20 mouse cellular contexts compared by ENCODE assay signal in the genomic region with DNA sequence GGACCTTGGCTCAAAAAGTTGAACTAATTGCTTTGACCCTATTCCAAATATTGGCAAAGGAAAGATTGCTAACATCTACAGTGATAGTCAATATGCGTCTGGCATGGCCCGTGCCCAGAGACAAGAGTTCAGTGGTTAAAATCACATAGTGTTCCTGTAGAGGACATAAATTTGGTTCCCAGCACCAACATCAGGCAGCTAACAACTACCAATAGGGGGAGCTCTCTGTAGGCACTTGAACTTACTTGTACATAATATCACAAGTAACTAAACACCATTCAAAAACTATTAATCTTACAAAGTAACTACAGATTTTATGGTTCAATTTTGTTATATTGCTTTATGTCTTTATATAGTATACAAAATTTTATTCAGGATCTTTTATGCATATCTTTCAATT.
DNase-seq lines count a peak whose midpoint lies in the region; ATAC-seq and TF ChIP-seq lines count a peak whose summit lies in the region.
"Had no signal": no experiment of that assay in that cellular context is flagged by ENCODE, and none has a peak within 500 bp of the region (broad histone marks: within the 10 kb centered on the region; RNA-seq: fewer than 3 reads in every experiment).

No protein-coding gene starts in this region.

- peak; percentile 34 for TF ChIP-seq CTCF in intestine, postnatal 0 days (IDR thresholded peaks at IDR 0.05; ENCODE audit: low read depth)
- TF ChIP-seq CTCF in lung, embryonic 14.5 days (IDR thresholded peaks at IDR 0.05; ENCODE audit: low read depth), result no peak
- no peak for TF ChIP-seq CTCF in lung, adult 2 months (IDR thresholded peaks at IDR 0.05; ENCODE audit: insufficient read depth, low read length)
- TF ChIP-seq CTCF in E14TG2a.4 (conservative IDR thresholded peaks at IDR 0.05; ENCODE audit: low read length), result peak; percentile 58
- TF ChIP-seq CTCF in thymus, adult 2 months (IDR thresholded peaks at IDR 0.05; ENCODE audit: borderline replicate concordance, control insufficient read depth, extremely low read depth, insufficient read depth, low read length, poor library complexity), result no peak

- no peak overlapping the region for H3K4me3 ChIP-seq in intestine, postnatal 0 days (ENCODE audit: low read depth, low read length)
- H3K4me3 ChIP-seq in intestine, embryonic 16.5 days (ENCODE audit: low read length), result no peak overlapping the region
- H3K4me3 ChIP-seq in lung, embryonic 14.5 days (ENCODE audit: low read depth, low read length), result no peak overlapping the region
- no peak overlapping the region for H3K4me3 ChIP-seq in lung, adult 2 months (replicated peaks; ENCODE audit: extremely low read depth, low read depth, low read length)
- no peak overlapping the region for H3K4me3 ChIP-seq in E14TG2a.4 (replicated peaks; ENCODE audit: low read length)
- no peak overlapping the region for H3K4me3 ChIP-seq in thymus, adult 2 months (ENCODE audit: control insufficient read depth, insufficient read depth, low read length)
- H3K4me3 ChIP-seq: embryonic facial prominence, embryonic 12.5 days; erythroblast, embryonic 14.5 days; forebrain, embryonic 13.5 days; limb, embryonic 13.5 days; midbrain, embryonic 13.5 days; neural tube, embryonic 13.5 days had no signal

- no peak for ATAC-seq in intestine, postnatal 0 days
- ATAC-seq in intestine, embryonic 16.5 days, result no peak
- no peak for ATAC-seq in lung, embryonic 14.5 days (ENCODE audit: insufficient read depth)
- ATAC-seq: CD4-positive, CD25-positive, alpha-beta regulatory T cell, adult 4 months; forebrain, embryonic 13.5 days; hindbrain, embryonic 16.5 days; midbrain, embryonic 13.5 days had no signal

- no peak overlapping the region for H3K27ac ChIP-seq in intestine, postnatal 0 days (ENCODE audit: low read depth, low read length)
- no peak overlapping the region for H3K27ac ChIP-seq in intestine, embryonic 16.5 days (ENCODE audit: low read length)
- no peak overlapping the region for H3K27ac ChIP-seq in lung, embryonic 14.5 days (ENCODE audit: low read depth)
- no peak overlapping the region for H3K27ac ChIP-seq in thymus, adult 2 months (ENCODE audit: control insufficient read depth, insufficient read depth, low read length)
- H3K27ac ChIP-seq: embryonic facial prominence, embryonic 12.5 days; forebrain, embryonic 13.5 days; limb, embryonic 13.5 days; midbrain, embryonic 13.5 days; neural tube, embryonic 13.5 days had no signal

- no peaks in the 10 kb centered on the region for H3K27me3 ChIP-seq in intestine, postnatal 0 days (replicated peaks; ENCODE audit: control insufficient read depth, insufficient read depth, low read length)
- H3K27me3 ChIP-seq in intestine, embryonic 16.5 days (replicated peaks; ENCODE audit: control insufficient read depth, insufficient read depth, low read length), result no peaks in the 10 kb centered on the region
- H3K27me3 ChIP-seq in lung, embryonic 14.5 days (ENCODE audit: insufficient read depth, low read length), result no peaks in the 10 kb centered on the region
- H3K27me3 ChIP-seq in E14TG2a.4 (ENCODE audit: insufficient read depth, low read length), result no peaks in the 10 kb centered on the region
- H3K27me3 ChIP-seq in thymus, adult 2 months (ENCODE audit: control insufficient read depth, insufficient read depth, low read length), result no peaks in the 10 kb centered on the region
- H3K27me3 ChIP-seq: embryonic facial prominence, embryonic 12.5 days; forebrain, embryonic 13.5 days; limb, embryonic 13.5 days; midbrain, embryonic 13.5 days; neural tube, embryonic 13.5 days had no signal

- TF ChIP-seq POLR2A in lung, adult 2 months (IDR thresholded peaks at IDR 0.05; ENCODE audit: borderline replicate concordance, extremely low read depth, low read depth, low read length), result no peak
- no peak for TF ChIP-seq POLR2A in thymus, adult 2 months (IDR thresholded peaks at IDR 0.05; ENCODE audit: control insufficient read depth, extremely low read depth, insufficient read depth, low read length, poor library complexity)

- peak; percentile 10 for DNase-seq in lung, embryonic 14.5 days
- DNase-seq in lung, adult 2 months, result no peak
- peak; percentile 45 for DNase-seq in R1 (ENCODE audit: low read depth, low spot score)
- DNase-seq in thymus, adult 2 months, result no peak
- DNase-seq: cerebellum, adult 9-10 months; gastrocnemius, postnatal 14 days; kidney, adult 11 months; right cerebral cortex, adult 18-20 months; thymus, postnatal 36 days had no signal

- H3K36me3 ChIP-seq in intestine, postnatal 0 days (ENCODE audit: control insufficient read depth, insufficient read depth), result no peaks in the 10 kb centered on the region
- H3K36me3 ChIP-seq in intestine, embryonic 16.5 days (ENCODE audit: control insufficient read depth, insufficient read depth, low read length), result no peaks in the 10 kb centered on the region
- no peaks in the 10 kb centered on the region for H3K36me3 ChIP-seq in lung, embryonic 14.5 days (ENCODE audit: insufficient read depth)
- H3K36me3 ChIP-seq in E14TG2a.4 (ENCODE audit: insufficient read depth, low read length), result no peaks in the 10 kb centered on the region
- H3K36me3 ChIP-seq in thymus, adult 2 months (ENCODE audit: control insufficient read depth, insufficient read depth, low read length), result no peaks in the 10 kb centered on the region
- H3K36me3 ChIP-seq: embryonic facial prominence, embryonic 12.5 days; limb, embryonic 13.5 days; midbrain, embryonic 13.5 days; neural tube, embryonic 13.5 days had no signal

- H3K4me2 ChIP-seq in intestine, postnatal 0 days (replicated peaks; ENCODE audit: low read depth), result no peak overlapping the region
- H3K4me2 ChIP-seq in intestine, embryonic 16.5 days (ENCODE audit: low read depth, low read length), result no peak overlapping the region
- no peak overlapping the region for H3K4me2 ChIP-seq in lung, embryonic 14.5 days
- H3K4me2 ChIP-seq: embryonic facial prominence, embryonic 12.5 days; forebrain, embryonic 13.5 days; limb, embryonic 13.5 days; midbrain, embryonic 13.5 days; neural tube, embryonic 13.5 days had no signal

- WGBS in intestine, postnatal 0 days, result 90% methylated on average over 2 of the region's 2 CpGs
- 99% methylated on average over 2 of the region's 2 CpGs for WGBS in intestine, embryonic 16.5 days
- WGBS in lung, embryonic 14.5 days, result 80% methylated on average over 2 of the region's 2 CpGs
- 93% methylated on average over 2 of the region's 2 CpGs for WGBS in lung, adult 2 months
- WGBS in thymus, adult 2 months, result 96% methylated on average over 2 of the region's 2 CpGs

- H3K9ac ChIP-seq in intestine, postnatal 0 days (ENCODE audit: low read depth, low read length), result no peak overlapping the region
- H3K9ac ChIP-seq in intestine, embryonic 16.5 days (ENCODE audit: low read depth, low read length), result no peak overlapping the region
- H3K9ac ChIP-seq in lung, embryonic 14.5 days, result no peak overlapping the region
- H3K9ac ChIP-seq: embryonic facial prominence, embryonic 12.5 days; forebrain, embryonic 13.5 days; limb, embryonic 13.5 days; midbrain, embryonic 13.5 days; neural tube, embryonic 13.5 days had no signal

- no peaks in the 10 kb centered on the region for H3K4me1 ChIP-seq in intestine, postnatal 0 days (replicated peaks; ENCODE audit: control insufficient read depth, insufficient read depth, low read length)
- no peaks in the 10 kb centered on the region for H3K4me1 ChIP-seq in intestine, embryonic 16.5 days (ENCODE audit: control insufficient read depth, insufficient read depth, low read length)
- no peaks in the 10 kb centered on the region for H3K4me1 ChIP-seq in lung, embryonic 14.5 days (ENCODE audit: insufficient read depth)
- H3K4me1 ChIP-seq in lung, adult 2 months (ENCODE audit: control insufficient read depth, insufficient read depth, low read length), result no peaks in the 10 kb centered on the region
- no peaks in the 10 kb centered on the region for H3K4me1 ChIP-seq in E14TG2a.4 (replicated peaks; ENCODE audit: low read depth, low read length)
- H3K4me1 ChIP-seq in thymus, adult 2 months (replicated peaks; ENCODE audit: control insufficient read depth, insufficient read depth, low read length), result no peaks in the 10 kb centered on the region
- H3K4me1 ChIP-seq: embryonic facial prominence, embryonic 12.5 days; forebrain, embryonic 13.5 days; limb, embryonic 13.5 days; midbrain, embryonic 13.5 days; neural tube, embryonic 13.5 days had no signal

- no peaks in the 10 kb centered on the region for H3K9me3 ChIP-seq in intestine, postnatal 0 days (ENCODE audit: control insufficient read depth)
- H3K9me3 ChIP-seq in intestine, embryonic 16.5 days (ENCODE audit: control insufficient read depth, low read length), result no peaks in the 10 kb centered on the region
- no peaks in the 10 kb centered on the region for H3K9me3 ChIP-seq in lung, embryonic 14.5 days (ENCODE audit: low read depth, low read length)
- peaks cover 19% of the 10 kb centered on the region for H3K9me3 ChIP-seq in E14TG2a.4 (ENCODE audit: low read length)

Comparison
In these comparisons a context has a peak if more than half of its experiments do, and no peak if none do; other contexts are left out.
1. DNase-seq: peak in lung, embryonic 14.5 days (single experiment) and R1 (single experiment); none in lung, adult 2 months (single experiment) and thymus, adult 2 months (single experiment).
2. CTCF ChIP-seq: peak in intestine, postnatal 0 days (single experiment) and E14TG2a.4 (single experiment); none in lung, embryonic 14.5 days (single experiment), lung, adult 2 months (single experiment) and thymus, adult 2 months (single experiment).